Mouse (Mus musculus) T-cell, adult 2 months (primary cell): Measurements from ENCODE around the gene Cdh16.

Experiments used
- DNase-seq: peaks from one replicate; pipeline ENCODE4 v3.0.0; 2022; ENCODE audit warnings: low spot score

The Cdh16 gene

DNA sequence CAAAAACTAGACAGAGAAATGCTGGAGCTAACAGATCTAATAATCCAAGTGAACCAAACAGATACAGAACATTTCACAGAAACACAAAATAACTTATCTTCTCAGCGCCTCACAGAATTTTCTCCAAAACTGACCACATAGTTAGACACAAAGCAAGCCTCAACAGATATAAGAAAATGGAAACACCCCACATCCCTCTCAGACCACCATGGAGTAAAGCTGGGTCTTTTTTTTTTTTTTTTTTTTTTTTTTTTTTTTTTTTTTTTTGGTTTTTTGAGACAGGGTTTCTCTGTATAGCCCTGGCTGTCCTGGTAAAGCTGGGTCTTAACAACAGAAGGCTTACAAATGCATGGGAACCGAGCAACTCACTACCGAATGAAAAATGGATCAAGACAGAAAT, 47.4 kb downstream of the Cdh16 start:
- no peak for DNase-seq

DNA sequence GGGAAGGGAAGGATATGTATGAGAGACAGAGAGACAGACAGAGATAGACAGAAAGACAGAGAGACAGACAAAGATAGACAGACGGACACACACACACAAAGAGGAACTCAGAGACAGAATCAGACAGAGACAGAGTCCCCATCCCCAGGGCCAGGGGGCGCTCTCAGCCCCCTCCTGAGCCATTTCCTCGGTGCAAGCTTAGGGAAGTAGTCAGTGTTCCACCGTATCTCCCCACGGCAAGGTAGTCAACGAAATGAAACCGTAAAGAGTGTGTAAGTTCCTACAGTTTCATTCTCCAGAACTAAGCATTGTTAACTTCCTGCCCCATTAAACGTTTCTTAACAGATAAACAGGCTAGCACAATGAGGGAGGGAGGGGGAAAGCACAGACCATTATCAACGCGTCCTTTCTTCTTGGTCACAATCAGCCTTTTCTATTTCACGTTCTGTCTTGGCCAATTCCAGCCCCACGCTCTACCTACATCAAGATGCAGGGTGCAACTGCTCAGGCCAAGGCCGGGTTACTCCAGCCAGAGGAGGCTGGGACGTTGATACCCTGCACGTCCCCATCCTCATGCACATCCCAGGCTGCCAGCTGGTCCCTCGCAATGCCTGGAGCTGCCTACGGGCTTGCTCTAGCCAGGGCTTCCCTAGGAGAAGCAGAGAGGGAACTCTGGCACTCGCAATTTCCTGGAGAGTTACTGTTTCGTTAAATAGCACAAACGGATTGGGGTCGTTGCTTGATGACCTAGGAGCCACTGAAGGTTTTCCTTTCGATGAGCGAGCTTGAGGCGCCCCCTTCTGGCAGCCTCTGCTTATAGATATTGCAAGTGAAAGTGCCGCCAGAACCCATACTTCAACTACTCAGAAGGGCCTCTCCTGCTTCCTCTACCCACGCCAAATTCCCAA, 53.5 kb downstream of the Cdh16 start:
- peak; percentile 79 for DNase-seq

DNA sequence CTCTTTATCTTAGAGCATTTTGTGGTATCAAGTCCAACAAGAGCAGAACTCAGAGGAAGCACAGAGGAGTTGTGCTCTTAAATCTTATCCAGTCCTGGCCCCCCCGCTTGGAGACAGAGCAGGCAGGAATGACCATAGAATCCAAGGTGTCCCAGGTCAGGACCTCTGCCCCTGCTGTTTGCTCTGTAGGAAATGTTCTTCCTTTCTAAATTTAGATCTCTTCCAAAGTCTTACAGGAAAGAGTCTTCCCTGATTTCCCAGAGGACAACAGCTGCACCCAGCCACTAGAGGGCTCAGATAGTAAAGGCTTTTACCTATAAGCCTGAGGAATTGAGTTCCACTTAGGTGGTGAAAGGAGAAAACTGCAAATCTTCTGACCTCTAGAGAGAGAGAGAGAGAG, 54.6 kb downstream of the Cdh16 start:
- no peak for DNase-seq

DNA sequence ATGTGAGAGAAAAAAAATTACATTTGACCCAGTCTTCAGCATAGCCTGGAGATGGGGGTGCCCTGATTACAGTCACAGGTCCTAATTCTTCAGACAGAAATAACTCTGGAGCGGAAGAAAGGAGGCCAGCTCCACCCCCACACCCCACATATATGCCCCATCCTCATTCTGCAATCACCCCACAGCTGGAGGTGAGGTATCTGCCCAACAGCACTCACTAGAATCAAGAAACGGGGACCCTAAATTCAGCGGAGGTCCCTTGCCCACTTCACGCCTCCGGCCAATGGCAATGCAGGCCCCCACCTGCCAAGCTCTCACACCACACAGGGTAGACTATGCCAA, 58.8 kb downstream of the Cdh16 start:
- DNase-seq, result no peak

GRCm38 (mm10) chr8:104564633-104565456, 59.4 kb downstream of the Cdh16 start:
- DNase-seq, result peak; percentile 87

DNA sequence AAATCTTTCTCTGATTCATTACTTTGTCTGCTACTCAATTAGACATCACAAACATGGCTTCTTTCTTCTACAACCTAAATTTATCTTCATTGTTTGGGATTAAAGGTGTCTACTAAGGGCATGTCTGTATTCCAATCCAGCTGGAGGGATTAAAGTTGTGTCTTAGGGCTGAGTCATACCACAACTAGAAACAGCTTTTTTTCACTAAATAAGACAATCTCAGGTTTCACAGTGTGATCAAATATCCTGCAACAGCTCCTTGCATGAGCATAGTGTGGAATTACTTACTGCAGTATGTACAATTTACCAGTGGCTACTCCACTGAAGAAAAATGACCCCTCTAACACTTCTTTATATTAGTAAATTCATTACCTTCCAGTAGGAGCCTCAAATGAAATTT, 63.5 kb downstream of the Cdh16 start:
- DNase-seq, result no peak

DNA sequence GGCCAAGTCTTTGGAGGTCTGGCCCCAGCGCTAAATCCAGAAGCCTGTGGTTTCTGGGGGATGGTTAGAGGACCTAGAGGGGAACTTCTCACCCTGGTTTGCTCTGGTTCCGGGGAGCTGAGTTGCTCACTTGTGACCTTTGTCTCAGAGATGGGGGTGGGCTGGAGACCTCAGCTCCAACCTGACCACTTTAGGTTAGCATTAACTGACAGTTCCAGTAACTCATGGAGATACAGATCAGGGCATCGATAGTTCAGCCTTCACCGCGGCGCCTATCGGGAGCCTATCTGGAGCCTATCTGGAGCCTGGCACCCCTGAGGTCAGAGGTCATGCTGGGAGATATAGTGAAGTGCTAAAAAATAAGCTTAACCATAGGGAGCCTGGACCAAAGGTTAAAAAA, 67.0 kb downstream of the Cdh16 start:
- DNase-seq, result no peak

GRCm38 (mm10) chr8:104555191-104555590, 69.0 kb downstream of the Cdh16 start:
- no peak for DNase-seq
